Mouse (Mus musculus) lung, postnatal 10 days (tissue): ENCODE data around the gene Fam129a.
A peak's percentile ranks its signal among the peaks of the same experiment; 100 is the strongest.

ENCODE experiments used
- DNase-seq: peaks from one replicate; pipeline ENCODE4 v3.0.0; 2021

Gene Fam129a

DNA sequence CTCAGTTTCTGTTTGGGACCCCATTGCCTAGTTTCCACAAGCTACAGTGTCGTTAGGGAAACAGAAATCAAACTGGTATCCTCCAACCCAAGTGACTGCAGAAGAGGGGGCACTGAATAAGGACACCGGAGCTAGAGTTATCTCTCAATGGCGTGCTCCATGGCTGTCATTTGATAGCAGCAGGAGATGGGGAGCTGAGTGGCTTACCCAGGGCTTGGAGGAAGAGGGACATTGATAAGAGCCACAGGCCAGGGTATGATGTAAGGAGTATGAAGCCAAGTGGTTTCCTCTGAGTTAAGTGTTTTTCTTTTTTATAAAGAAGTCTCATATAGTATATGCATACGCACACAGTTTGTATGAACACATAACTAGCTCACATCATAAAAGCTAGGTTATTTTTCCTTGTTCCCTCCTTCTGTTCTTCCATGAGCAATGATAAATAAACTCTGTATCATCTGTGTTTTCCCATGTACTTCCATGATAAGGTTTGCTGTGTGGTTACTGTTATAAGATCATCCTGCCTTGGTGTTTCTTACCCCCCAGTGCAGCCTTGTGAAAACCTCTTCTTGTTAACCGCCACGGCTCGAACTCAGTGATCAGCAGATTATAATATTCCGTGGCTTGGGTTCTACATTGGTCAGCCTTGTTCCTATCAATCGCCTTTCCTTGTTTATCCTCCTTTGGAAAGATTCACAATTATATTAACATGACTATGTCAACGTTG is 96.5 kb downstream of the Fam129a start:
- no peak for DNase-seq

DNA sequence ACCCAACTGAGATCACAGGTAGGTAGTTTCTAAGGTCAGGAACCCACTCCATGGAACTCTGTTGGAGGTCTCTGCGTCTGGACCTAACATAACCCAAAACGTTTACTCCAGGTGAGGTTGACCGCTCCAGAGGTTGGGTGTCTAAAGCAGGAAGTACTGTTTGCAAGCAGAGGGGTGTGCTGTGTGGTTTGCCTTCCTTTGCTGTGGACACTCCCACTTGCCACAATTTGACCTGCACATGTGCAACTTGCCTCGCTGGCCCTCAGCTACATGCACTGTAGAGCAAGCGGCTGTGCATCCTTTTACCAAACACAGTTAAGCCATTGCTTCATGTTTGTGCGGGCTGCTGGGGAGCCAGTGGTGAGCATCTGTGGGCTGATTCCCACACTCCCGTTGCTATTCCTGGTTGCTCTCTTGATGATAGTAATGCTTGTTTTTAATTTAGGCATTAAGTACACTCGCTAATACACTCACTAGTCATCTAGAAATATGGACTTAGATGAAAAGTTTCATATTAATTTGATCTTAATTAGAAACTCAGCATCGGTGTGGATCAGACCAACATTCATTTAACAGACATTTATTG is 99.1 kb downstream of the Fam129a start:
- no peak for DNase-seq

DNA sequence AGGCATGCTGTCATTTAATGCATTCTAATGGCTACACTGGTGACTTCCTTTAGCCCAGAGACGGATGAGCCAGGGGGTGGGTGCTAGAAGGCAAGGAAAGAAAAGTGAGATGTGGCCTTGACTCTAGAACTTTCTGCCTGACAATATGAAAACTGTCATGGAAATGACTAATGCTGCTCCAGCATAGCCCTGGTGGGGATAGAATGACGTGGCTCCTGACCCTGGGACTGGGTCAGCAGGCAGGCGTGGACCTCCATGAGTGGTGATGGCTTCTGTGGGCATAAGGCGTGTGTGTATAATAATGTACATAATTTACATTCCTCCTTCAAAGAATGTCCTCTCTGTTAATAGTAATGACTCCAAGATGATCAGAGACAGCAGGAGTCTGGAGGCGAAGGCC is 104.7 kb downstream of the Fam129a start:
- no peak for DNase-seq

DNA sequence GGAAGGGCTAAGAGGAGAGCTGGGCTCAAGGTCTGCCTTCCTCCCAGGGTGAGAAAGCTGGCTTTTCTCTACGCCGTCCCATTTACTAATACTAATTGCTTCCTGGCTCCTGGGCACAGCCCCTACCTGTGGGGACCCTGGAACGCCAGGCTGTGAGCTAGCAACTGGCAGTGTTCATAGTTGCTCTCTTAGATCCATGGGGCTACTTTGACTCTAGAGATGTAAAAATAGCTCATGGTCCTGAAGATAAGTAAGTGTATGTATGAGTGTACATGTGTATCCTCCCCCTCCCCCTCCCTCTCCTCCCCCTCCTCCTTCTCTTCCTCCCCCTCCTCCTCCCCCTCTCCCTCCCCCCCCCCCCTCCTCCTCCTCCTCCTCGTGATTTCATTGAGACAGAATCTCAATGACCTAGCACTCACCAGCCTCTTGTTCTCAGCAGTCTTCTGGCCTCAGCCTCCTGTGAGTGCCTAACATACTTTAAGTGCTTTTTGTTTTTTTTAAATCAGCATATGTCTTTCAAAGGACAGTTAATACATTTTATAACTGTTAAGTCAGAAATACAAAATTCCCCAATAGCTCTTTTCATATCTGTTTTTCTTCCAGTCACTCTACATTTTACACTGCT is 106.3 kb downstream of the Fam129a start:
- DNase-seq: no peak

DNA sequence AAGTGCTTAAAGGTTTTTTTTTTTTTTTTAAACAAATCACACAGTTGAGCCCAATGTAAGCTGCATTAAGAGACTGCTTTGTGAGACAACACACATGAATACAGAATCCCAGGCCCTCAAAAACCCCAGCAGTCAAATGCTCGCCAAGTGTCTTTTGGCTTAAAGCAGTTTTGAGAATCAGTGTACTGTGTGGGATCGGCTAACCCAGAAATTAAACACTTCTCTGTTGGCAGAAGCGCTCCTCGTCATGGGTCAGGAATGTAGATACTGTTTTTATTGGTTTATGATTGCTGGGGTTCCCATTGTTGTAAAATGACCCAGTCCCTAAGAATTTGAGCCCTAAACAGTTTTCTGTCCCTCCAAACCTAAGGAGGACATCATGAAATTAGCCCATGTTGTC is 107.0 kb downstream of the Fam129a start:
- peak; percentile 50 for DNase-seq

DNA sequence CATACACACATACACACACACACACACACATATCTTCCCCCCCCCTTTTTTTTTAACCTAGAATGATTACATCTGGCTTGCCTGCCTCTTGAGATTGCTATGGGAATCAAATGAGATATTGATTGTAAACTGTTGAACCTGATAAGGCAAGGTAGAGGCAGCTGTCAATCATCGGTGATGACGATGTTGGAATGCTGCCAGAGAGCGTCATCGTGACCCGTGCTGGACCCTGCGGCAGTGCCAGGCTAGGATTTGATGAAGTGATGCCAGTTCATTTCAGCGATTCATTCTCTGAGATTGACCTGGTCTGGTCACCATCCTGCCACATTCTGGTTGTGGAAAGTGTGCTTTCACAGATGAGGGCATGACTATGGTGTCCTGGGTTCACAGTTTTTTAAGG is 108.2 kb downstream of the Fam129a start:
- no peak for DNase-seq

DNA sequence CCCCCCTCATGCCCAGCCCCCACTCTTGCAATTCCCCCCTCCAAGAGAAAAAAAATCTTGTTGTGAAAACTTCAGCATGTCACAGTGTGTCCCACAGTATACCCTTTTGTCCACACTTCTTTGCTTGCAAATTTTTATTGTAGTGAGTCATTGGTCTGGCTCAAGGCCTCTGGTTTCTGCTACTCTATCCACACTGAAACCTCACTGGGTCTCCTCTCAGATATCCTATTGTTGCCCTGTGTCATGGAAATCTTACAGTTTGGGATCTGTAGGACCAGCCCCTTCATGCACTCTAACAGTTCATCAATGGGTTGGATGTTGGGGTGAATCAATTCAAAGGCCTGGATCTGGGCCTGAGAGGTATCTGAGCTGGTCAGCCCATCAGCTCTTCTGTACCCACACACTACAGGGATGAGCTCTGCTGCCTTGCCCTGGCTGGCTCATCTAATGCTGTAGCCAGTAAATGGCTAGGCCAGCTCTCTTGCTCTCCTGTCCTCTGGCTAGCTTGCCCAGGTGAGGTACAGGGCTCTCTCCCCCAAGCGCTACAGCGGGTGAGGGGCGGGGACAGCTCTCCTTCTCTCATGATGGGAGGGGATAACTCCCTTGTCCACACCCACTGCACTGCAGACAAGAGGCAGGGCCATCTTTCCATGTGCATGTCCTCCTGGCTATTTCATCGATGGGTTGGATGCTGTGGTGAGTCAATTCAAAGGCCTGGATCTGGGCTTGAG is 109.1 kb downstream of the Fam129a start:
- DNase-seq: no peak

DNA sequence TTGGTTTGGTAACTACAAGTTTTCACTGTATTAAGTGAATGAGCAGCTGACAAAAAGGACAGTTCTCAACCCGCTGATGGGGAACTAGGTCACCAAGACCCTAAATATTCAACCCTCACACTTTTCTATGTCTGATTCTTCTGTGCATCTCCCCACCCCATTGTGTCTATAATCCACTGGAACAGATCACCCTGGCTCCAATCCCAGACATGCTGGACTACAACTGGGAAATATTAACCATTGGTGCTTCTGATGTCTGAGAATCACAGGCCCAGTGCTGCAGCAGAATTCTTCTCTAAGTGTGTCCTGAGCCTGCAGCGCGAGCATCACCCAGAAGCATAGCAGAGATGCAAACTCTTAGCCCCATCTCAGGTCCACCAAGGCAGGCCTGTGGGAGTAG is 110.0 kb downstream of the Fam129a start:
- peak; percentile 39 for DNase-seq

DNA sequence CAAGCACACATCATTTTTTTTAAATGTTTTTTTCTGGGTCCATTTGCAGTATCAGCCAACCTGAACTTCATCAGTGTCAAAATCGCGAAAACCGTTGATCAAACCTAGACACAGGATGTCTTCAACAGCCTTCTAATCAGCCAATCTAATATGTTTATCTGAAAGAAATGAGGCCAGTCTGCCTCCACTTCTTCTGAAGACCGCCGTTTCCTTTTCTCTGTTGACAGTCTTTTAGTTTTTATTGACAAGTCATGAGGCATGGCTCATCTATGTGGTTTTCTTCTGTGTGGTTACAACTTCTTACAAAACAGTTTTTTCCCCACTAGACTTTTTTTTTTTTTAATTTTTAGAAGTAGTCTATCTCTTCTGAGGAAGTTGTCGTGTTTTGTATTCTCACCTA is 111.9 kb downstream of the Fam129a start:
- no peak for DNase-seq

DNA sequence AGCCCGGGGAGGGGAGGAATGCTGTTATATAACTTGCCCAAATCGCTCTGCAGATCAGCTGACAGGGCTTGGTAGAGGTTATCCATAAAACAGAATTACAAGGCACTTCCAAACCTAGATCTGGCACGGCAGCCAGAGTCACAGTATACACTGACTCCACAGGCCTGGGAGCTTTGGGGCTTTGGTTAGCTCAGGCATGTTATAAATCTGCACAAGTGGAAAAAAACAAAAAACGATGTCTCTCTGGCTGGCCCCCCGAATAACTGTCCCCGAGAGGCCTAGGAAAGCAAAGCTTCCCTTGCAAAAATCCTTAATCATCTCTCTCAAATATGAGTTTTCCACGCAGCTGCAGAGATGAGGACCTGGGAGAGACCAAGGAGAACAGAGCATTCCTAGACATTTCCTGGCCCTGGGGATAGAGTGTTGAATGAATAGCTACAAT is 113.5 kb downstream of the Fam129a start:
- no peak for DNase-seq

DNA sequence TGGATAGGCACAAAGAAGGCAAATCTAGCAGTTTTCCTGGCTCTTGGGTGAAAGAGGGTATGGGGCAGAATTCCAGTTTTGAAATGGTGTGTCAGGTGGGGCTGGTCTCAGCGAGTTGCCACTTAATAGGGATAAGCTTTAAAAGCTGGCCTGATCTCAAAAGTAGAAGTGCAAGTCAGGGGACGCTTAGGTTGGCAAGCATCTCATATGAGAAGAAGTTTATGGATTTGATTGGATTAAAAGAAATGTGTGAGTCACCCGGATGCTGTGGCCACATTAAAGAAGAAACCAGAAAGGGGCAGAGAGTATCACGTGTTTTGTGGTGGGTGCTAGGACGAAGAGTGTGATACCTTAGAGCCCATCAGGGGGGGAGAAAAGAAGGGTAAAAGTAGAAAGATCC is 114.0 kb downstream of the Fam129a start:
- no peak for DNase-seq

DNA sequence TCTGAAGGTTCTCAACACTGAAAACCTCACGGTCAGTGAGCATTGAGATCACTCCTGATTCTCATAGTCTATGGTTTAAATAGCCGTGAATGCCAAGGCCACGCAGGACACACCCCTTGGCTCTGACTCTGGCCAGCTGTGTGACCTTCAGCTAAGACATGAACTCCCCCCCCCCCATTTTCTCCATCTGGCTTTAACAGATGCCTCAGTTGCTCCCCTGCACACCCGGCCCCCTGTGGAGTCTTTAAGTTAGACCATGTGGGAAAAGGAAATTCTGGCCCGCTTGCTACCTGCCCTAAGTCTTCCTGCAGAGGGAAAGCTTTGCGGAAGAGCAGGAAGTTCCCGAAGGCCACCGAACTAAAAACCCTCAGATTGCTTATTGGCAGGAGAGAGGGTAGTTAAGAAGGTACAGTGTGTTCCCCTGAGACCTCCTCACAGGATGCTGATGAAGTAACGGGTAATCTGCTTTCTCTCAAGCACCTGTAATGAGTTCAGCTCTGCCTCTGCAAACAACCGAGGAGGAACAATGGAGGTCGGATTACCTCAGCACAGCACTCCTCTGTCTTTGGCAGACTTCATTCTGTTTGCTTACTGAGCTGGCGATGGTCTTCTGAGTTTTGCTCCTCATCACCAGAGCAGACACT is 114.8 kb downstream of the Fam129a start:
- no peak for DNase-seq

DNA sequence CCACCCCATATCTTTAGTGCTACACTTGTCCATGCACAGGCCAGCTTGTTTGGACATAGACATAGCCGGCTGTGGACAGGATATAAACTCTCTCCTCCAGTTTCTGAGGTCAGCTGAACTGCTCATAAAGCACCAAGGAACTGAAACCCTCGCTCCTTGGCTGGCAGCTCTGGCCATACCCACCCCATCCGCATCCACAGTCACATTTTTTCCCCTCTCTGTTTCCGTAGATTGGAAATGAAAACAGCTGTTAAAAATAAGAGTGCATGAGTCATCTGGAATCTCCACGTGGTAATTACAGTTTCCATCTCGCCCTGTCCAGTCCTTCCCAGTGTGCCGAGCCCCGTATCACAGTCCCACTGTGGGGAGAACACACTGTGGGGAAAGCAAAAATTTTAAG is 115.7 kb downstream of the Fam129a start:
- peak; percentile 66 for DNase-seq

DNA sequence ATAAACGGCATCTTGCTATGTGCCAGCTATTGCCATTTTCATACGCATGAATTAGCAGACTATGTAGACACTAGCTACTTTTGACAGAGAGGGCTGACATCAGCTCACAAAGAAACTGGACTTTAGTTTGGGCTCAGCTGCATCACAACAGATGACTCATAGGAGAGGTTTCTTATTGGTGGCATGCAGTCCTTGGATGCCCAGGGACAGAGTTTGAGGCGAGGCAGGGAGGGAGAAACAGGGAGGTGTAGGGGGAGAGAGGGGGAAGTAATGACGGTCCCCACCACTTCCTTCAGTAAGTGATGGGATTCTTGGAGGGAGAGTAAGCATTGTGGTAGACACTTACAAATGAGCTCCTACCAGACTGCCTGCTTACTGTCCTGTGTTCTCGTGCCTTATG is 118.0 kb downstream of the Fam129a start:
- DNase-seq: peak; percentile 21

DNA sequence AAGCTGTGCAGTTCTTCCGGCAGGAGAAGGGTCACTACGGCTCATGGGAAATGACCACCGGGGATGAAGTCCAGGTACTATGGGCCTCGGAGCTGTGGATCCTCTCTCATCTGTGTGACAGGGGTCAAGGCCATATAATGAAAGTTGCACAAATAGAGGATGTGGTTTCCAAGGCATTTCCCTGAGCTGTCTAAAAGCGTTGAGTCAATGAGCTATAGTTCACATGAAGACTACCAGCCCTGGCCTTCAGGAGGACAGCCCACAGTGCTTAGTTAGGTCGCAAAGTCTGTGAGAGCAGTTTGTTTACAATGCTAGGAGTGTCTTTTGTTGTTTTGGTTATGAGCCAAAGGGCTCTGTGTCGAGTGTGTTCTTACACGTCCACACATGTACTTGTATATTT is 118.6 kb downstream of the Fam129a start:
- peak; percentile 27 for DNase-seq

DNA sequence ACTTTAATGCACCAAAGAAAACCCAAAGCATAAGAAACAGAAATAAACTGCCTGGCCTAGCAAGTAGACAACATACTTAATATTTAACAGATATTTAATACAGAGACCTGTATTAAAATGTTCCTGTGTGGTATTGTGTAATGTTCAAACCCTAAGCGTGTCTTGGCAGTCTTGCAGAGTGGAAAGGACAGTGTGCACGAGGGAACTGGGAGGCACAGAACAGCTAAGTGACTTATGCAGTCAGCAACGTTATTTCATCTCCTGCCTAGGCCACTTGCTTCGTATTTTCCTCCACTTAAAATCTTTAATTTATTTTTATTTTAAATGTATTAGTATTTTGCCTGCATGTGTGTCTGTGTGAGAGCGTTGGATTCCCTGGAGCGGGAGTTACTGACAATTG is 119.1 kb downstream of the Fam129a start:
- DNase-seq: no peak

DNA sequence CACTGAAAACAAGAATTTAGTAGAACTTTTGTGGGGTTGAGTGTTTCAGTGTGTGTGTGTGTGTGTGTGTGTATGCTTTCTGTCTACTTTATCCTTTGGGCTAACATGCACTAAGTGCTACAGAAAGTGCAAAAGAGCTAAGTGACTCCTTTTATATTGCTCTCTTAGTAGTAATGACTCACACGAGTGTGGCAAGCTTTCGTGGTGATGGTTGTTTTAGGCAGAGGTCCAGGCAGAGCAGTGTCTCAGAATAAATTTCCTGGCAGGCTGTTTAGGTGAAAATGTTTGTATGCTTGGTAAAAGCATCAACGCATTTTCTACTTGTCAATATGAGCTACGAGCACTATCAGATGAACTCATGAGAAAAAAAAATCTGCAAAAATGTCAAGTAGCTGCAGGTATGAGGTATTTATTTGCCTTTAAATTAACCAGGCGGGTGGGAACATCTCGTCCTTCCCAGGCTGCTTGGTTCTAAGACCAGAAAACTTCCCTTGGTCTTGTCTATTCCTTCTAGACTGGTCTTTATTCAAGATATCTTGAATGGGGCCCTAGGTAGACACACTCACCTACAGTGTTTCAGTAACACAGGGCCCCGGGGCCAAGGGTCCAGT is 119.7 kb downstream of the Fam129a start:
- DNase-seq: no peak

DNA sequence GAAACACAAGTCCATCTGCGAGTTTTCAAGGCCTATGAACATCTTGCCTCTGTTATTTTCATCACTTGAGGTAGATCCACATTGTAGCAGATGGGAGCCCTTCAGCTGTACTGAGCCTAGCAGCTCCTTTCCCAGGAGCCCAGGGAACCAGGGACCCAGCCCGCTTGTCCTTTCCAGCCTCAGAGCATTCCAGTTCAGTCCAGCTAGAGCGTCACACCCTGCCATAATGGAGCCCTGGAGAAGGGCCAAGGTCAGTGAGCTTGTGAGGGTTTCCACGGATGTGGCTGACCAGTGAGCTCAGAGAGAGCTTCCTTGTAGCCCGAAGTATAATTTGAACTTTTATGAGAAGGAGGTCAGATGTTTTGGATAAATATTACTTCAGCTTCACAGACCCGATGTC is 121.9 kb downstream of the Fam129a start:
- DNase-seq: peak; percentile 84

DNA sequence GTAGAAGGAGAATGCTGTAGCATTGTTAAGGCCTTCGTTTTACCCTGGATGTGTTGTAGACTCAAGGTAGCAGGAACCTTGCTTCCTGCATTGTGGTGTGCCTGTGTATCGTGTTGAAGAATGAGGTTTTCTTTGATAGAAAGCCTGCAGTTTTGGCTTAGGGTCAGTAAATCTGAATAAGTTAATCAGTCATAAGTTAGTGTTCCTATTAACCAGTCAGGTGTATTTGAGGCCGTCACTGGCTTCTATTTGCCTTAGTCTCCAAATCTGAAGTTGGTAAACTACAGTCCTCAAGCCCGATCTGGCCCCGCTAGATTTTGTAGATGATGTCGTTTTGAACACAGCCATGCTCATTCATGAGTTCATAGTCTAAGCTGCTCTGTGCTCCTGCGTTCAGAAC is 125.8 kb downstream of the Fam129a start:
- DNase-seq: no peak

DNA sequence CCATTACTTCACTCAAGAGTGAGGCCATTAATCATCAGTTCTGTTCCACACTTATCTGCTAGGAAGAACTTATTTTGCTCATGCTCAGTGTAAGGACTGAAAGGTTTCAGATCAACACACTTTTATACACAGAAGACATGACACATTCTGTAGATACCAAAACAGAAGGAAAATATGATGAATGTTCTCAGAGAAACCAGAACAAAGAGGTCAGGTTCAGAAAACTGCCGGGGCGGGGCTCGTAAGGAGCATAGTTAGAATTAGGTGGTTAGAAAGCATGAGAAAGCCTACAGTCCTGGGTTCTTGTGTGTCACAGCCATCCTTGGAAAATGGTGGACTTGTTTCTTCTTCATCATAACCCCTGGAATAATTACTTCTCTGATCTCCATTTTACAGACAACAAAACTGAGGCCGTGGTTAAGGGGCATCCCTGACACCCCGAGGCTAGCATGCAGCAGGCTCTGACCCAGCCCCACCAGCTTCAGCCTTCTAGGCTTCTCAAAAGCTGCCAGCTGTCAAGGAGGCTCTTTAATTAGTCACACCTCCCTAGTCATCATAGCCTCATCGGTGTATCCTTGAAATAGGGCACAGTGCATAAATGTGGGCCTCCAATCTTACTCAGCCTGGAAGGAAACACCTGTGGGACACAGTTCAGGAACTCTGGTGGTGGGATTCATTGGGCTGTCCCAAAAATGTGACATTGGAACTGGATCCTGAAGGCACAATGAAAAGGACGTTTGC is 127.1 kb downstream of the Fam129a start:
- DNase-seq: no peak

DNA sequence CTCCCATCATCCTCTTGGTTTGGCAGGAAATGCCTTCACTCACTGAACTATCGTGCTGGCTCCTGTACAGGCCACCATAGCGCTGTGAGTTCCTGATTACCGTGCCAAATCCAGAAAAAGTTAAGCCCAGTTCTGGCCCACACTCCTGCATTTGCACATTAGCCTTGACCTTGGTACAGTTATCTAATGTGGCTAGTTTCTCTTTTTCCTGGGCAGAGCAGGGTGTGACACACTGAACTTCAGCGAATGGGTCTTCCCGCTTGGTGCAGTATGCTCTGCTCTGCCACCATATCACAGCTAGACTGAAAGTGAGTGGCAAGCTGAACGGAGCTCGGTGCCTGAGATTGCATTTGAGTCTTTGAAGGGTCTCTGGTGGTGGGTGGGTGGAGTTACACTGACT is 128.4 kb downstream of the Fam129a start:
- DNase-seq: peak; percentile 41

DNA sequence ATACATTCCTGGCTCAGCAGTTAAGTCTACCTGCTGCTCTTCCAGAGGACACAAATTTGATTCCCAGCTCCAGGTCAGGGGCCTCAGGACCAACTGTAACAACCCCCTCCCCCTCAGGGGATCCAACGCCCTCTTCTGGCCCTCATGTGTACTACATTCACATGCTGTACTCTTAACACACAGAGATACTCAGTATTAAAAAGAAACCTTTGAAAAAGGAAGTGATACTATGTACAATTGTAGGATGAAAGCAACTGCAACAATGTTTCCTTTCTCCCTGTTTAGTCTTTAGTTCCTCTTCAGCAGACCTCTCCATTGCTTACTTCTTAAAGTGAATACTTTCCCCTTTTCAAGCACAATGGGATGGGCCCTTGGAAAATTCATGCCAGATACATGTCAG is 131.8 kb downstream of the Fam129a start:
- DNase-seq: no peak
